Comparison of ENCODE assay signal across 12 mouse cellular contexts in genomic region chr16:57159835-57160234, GRCm38 (mm10).
"Had no signal": no experiment of that assay in that cellular context is flagged by ENCODE, and none has a peak within 500 bp of the region (broad histone marks: within the 10 kb centered on the region; RNA-seq: fewer than 3 reads in every experiment).

No protein-coding gene starts in this region.

- H3K27me3 ChIP-seq: intestine, embryonic 15.5 days; limb, embryonic 15.5 days; liver, embryonic 13.5 days; midbrain, embryonic 13.5 days; neural tube, embryonic 12.5 days had no signal

- H3K9ac ChIP-seq: intestine, embryonic 15.5 days; limb, embryonic 15.5 days; liver, embryonic 13.5 days; lung, embryonic 14.5 days; midbrain, embryonic 13.5 days; neural tube, embryonic 12.5 days had no signal

- H3K4me3 ChIP-seq: intestine, embryonic 15.5 days; limb, embryonic 15.5 days; liver, embryonic 13.5 days; midbrain, embryonic 13.5 days; neural tube, embryonic 12.5 days had no signal

- H3K4me1 ChIP-seq: intestine, embryonic 15.5 days; limb, embryonic 15.5 days; midbrain, embryonic 13.5 days; neural tube, embryonic 12.5 days had no signal

- DNase-seq: kidney, adult 8-10 months; kidney, postnatal 25 days; liver, embryonic 13.5 days; lung, embryonic 14.5 days; right cerebral cortex, adult 18-20 months; right cerebral cortex, postnatal 25 days; thymus, postnatal 4 days had no signal

- ATAC-seq: intestine, embryonic 15.5 days; midbrain, embryonic 13.5 days had no signal

- H3K4me2 ChIP-seq: intestine, embryonic 15.5 days; limb, embryonic 15.5 days; liver, embryonic 13.5 days; lung, embryonic 14.5 days; midbrain, embryonic 13.5 days; neural tube, embryonic 12.5 days had no signal

- H3K27ac ChIP-seq: intestine, embryonic 15.5 days; limb, embryonic 15.5 days; liver, embryonic 13.5 days; midbrain, embryonic 13.5 days; neural tube, embryonic 12.5 days; stomach, postnatal 0 days had no signal

- H3K9me3 ChIP-seq: intestine, embryonic 15.5 days; limb, embryonic 15.5 days; liver, embryonic 13.5 days; midbrain, embryonic 13.5 days; neural tube, embryonic 12.5 days had no signal
